Mouse (Mus musculus) midbrain, embryonic 11.5 days (tissue): ENCODE measurements at regions not wholly inside any gene's neighbourhood (a gene's known extent, or its start where the extent isn't known, plus 50 kb on each side); places are given as distances from the start of the nearest gene placed in this dataset.
"Not testable (repeated sequence)": the region's sequence is repeated elsewhere in the genome, so short reads cannot be mapped to it uniquely, and the experiment has no call there.

Experiments used
- ATAC-seq: fragments of 200-750 bp; cut with Nextera tagmentation; 2 replicates; pipeline ENCODE4 v1.8.0; 2017; ENCODE audit warnings: moderate TSS enrichment, moderate library complexity; ENCODE audit not compliant: low FRiP score
- DNase-seq: peaks from one replicate; pipeline ENCODE4 v3.0.0; 2015; ENCODE audit warnings: low spot score; ENCODE audit errors: missing footprints
- H3K27ac ChIP-seq: fragments of 300-500 bp; sonication (generic); 2 replicates; pipeline ENCODE4 v1.5.1; 2014; ENCODE audit warnings: low read depth, low read length
- H3K27me3 ChIP-seq: fragments of 300-500 bp; sonication (generic); 2 replicates; pipeline ENCODE4 v1.6.1; 2014; ENCODE audit warnings: mild to moderate bottlenecking, low read length, moderate library complexity, mixed read lengths; ENCODE audit not compliant: control insufficient read depth, insufficient read depth
- H3K36me3 ChIP-seq: fragments of 300-500 bp; sonication (generic); 2 replicates; pipeline ENCODE4 v1.6.1; 2014; ENCODE audit warnings: mild to moderate bottlenecking, low read length, moderate library complexity, mixed read lengths; ENCODE audit not compliant: control insufficient read depth, insufficient read depth
- H3K4me1 ChIP-seq: fragments of 300-500 bp; sonication (generic); 2 replicates; pipeline ENCODE4 v1.6.1; 2014; ENCODE audit warnings: low read length; ENCODE audit not compliant: control insufficient read depth, insufficient read depth
- H3K4me2 ChIP-seq: fragments of 300-500 bp; sonication (generic); 2 replicates; pipeline ENCODE4 v1.6.1; 2014; ENCODE audit warnings: mild to moderate bottlenecking, moderate library complexity
- H3K4me3 ChIP-seq: fragments of 300-500 bp; sonication (generic); 2 replicates; pipeline ENCODE4 v1.5.1; 2014; ENCODE audit warnings: low read depth, low read length
- H3K9ac ChIP-seq: fragments of 300-500 bp; sonication (generic); 2 replicates; pipeline ENCODE4 v1.6.1; 2014; ENCODE audit warnings: low read length
- H3K9me3 ChIP-seq: fragments of 300-500 bp; sonication (generic); 2 replicates; pipeline ENCODE4 v1.6.1; 2016; ENCODE audit warnings: low read length; ENCODE audit not compliant: control insufficient read depth
- WGBS: fragments of 180-500 bp; shearing (Covaris S2); extraction: QIAGEN DNeasy Blood & Tissue Kit; methylation state at CpG from one replicate; pipeline ENCODE4 v1.1.7; 2014; 5-methylcytosine and 5-hydroxymethylcytosine counted together

DNA sequence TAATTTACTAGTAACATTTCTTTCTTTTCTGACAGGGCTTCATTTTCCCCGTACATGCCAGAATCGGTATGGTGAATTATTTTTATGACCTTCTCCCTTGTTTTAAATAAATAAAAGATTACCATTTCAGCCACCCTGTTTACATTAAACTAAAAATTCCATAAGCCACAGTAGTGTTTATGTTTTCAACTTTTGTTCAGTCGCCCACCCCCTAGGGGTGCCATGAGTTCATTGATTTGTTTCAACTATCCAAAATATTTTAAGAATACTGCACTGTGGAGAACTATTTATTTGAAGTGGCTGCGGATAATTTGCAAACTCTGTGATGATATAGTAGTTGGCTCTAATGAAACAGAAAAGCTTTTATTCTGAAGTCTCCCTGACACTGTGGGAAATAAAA, 132.9 kb downstream of the Tfec start:
- DNase-seq: no peak

GRCm38 (mm10) chr6:16764707-16765106, 133.5 kb downstream of the Tfec start:
- Histone ChIP-seq H3K27me3 (no peaks in the 10 kb centered on the region), H3K27ac (no peak overlapping the region), H3K4me3 (no peak overlapping the region), H3K9me3 (no peaks in the 10 kb centered on the region), H3K4me2 (no peak overlapping the region), H3K9ac (no peak overlapping the region), H3K4me1 (no peaks in the 10 kb centered on the region), H3K36me3 (no peaks in the 10 kb centered on the region)
- ATAC-seq (no peak), DNase-seq (no peak)
- WGBS: 74% methylated on average over 5 of the region's 5 CpGs

More for the DNA sequence above, 132.9 kb downstream of the Tfec start:
- ATAC-seq: no peak
- Histone ChIP-seq H3K4me1 (no peaks in the 10 kb centered on the region), H3K4me2 (no peak overlapping the region), H3K27me3 (no peaks in the 10 kb centered on the region), H3K36me3 (no peaks in the 10 kb centered on the region), H3K9ac (no peak overlapping the region), H3K27ac (no peak overlapping the region), H3K4me3 (no peak overlapping the region), H3K9me3 (no peaks in the 10 kb centered on the region)
- WGBS: 81% methylated on average over 4 of the region's 4 CpGs

GRCm38 (mm10) chr6:16755044-16755443, 143.2 kb downstream of the Tfec start:
- not testable (repeated sequence) for H3K27ac ChIP-seq, H3K27me3 ChIP-seq, DNase-seq, H3K4me3 ChIP-seq, H3K36me3 ChIP-seq, H3K4me1 ChIP-seq, H3K9me3 ChIP-seq, ATAC-seq, H3K9ac ChIP-seq, H3K4me2 ChIP-seq
- WGBS: 85% methylated on average over 1 of the region's 1 CpGs

DNA sequence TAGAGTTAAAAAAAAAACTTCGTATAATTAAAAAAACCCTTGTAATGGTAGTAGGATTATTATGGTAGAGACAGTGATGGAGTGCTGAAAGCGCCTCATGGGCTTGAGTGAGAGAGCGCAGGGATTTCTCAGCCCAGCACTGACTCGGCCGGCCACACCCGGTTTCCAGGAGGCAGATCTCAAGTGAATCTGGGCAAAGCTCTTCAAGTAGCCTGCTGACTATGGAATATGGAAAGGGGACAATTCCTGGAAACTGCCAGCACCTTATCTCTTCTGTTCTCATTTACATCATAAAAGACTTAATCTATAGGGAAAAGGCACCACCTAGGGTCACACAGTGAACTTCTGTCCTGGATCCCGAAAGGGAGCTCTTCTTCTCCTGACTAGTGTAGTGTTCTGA, 165.1 kb downstream of the Tfec start:
- Histone ChIP-seq H3K4me1 (peaks cover 5% of the 10 kb centered on the region; the same call in 1 of the 2 replicates), H3K9me3 (no peaks in the 10 kb centered on the region), H3K27me3 (no peaks in the 10 kb centered on the region), H3K4me2 (no peak overlapping the region), H3K9ac (no peak overlapping the region), H3K36me3 (no peaks in the 10 kb centered on the region), H3K27ac (no peak overlapping the region), H3K4me3 (no peak overlapping the region)
- no peak for ATAC-seq
- WGBS: 61% methylated on average over 7 of the region's 7 CpGs
- no peak for DNase-seq

DNA sequence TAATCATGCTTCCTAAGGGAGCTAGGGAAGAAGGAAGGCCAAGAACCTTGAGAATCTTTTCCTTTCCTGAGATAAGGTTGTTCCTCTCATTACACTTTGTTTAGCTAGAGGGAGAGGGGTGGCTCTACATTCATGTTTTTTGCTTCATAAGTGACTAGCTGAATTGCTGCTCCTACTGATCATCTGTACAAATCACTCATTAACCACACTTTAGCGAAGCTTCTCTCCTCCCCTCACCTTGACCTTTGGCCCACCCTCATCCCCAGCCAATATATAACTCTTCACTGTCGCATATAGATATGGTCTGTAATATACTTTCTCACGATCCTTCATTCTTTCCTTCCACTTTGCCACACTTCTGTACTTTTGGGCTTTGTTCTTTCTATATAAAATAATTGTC, 166.1 kb downstream of the Tfec start:
- no peak overlapping the region for H3K27ac ChIP-seq
- H3K27me3 ChIP-seq: no peaks in the 10 kb centered on the region
- peaks cover 11% of the 10 kb centered on the region; the same call in 1 of the 2 replicates for H3K4me1 ChIP-seq
- H3K4me2 ChIP-seq: no peak overlapping the region
- no peak overlapping the region for H3K9ac ChIP-seq
- H3K9me3 ChIP-seq: no peaks in the 10 kb centered on the region
- WGBS: 86% methylated on average over 3 of the region's 3 CpGs
- ATAC-seq (no peak), DNase-seq (no peak)
- no peak overlapping the region for H3K4me3 ChIP-seq
- no peaks in the 10 kb centered on the region for H3K36me3 ChIP-seq

GRCm38 (mm10) chr6:16727256-16727890, 170.9 kb downstream of the Tfec start:
- H3K4me3 ChIP-seq: no peak overlapping the region
- 26% methylated on average over 13 of the region's 13 CpGs for WGBS
- no peak overlapping the region for H3K9ac ChIP-seq
- H3K4me1 ChIP-seq: peaks cover 12% of the 10 kb centered on the region; the same call in 1 of the 2 replicates
- no peaks in the 10 kb centered on the region for H3K9me3 ChIP-seq
- DNase-seq (peak; percentile 88), ATAC-seq (peak; percentile 89)
- H3K27ac ChIP-seq: no peak overlapping the region
- H3K36me3 ChIP-seq: no peaks in the 10 kb centered on the region
- peak overlapping the region; percentile 26 for H3K4me2 ChIP-seq
- H3K27me3 ChIP-seq: no peaks in the 10 kb centered on the region

- DNase-seq: no peak
- Histone ChIP-seq H3K36me3 (no peaks in the 10 kb centered on the region), H3K9ac (no peak overlapping the region), H3K4me1 (peaks cover 7% of the 10 kb centered on the region; the same call in 1 of the 2 replicates), H3K9me3 (no peaks in the 10 kb centered on the region), H3K27me3 (no peaks in the 10 kb centered on the region), H3K27ac (no peak overlapping the region), H3K4me3 (no peak overlapping the region), H3K4me2 (no peak overlapping the region)
- WGBS: 84% methylated on average over 2 of the region's 2 CpGs
- no peak for ATAC-seq
These were observed 173.0 kb downstream of the Tfec start for GRCm38 (mm10) chr6:16725256-16725655.

GRCm38 (mm10) chr6:16704496-16704895, 193.7 kb downstream of the Tfec start:
- WGBS: 96% methylated on average over 4 of the region's 4 CpGs

DNA sequence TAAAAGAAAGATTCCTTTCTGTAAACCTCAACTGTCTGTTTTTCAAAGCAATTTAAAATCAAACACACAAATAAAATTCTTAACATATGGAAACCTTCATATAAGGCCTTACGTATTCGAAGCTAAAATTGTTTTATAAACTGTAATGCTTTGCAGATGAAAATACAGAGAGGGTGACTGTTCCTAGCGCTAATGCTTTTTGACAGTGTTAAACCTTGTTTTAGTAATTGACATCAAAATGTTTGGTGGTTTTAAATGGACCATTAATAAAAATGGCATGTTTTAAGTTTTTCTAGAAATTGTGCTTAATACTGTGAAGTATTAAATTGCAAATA, 194.9 kb downstream of the Tfec start:
- Histone ChIP-seq H3K9ac (no peak overlapping the region), H3K27ac (no peak overlapping the region), H3K4me1 (no peaks in the 10 kb centered on the region), H3K9me3 (no peaks in the 10 kb centered on the region), H3K4me2 (no peak overlapping the region), H3K27me3 (no peaks in the 10 kb centered on the region), H3K4me3 (no peak overlapping the region), H3K36me3 (no peaks in the 10 kb centered on the region)
- WGBS: 79% methylated on average over 3 of the region's 3 CpGs
- no peak for DNase-seq
- ATAC-seq: no peak

More at GRCm38 (mm10) chr6:16704496-16704895, 193.7 kb downstream of the Tfec start:
- Histone ChIP-seq H3K9me3 (no peaks in the 10 kb centered on the region), H3K36me3 (no peaks in the 10 kb centered on the region), H3K4me3 (no peak overlapping the region), H3K4me2 (no peak overlapping the region), H3K27ac (no peak overlapping the region), H3K27me3 (no peaks in the 10 kb centered on the region), H3K4me1 (no peaks in the 10 kb centered on the region), H3K9ac (no peak overlapping the region)
- DNase-seq (no peak), ATAC-seq (no peak)
